Mouse (Mus musculus) C2C12 (cell line): ENCODE data around the gene Bahd1. TPM values are rescaled to one million over a fixed set of nuclear protein-coding genes. Genes with fewer than 3 reads are reported as not detected.

Source experiments
- H3K27me3 ChIP-seq: one replicate; pipeline ENCODE4 v1.6.1; 2011; ENCODE audit not compliant: control insufficient read depth, insufficient read depth, insufficient read length
- H3K36me3 ChIP-seq: one replicate; pipeline ENCODE4 v1.6.1; 2011; ENCODE audit not compliant: control insufficient read depth, insufficient read depth
- H3K4me3 ChIP-seq: one replicate; pipeline ENCODE4 v1.5.1; 2011; ENCODE audit warnings: mild to moderate bottlenecking, control low read depth; ENCODE audit not compliant: poor library complexity, insufficient read depth, severe bottlenecking
- H3K79me2 ChIP-seq: one replicate; pipeline ENCODE4 v1.6.1; 2011; ENCODE audit not compliant: control insufficient read depth, insufficient read depth
- H3K79me3 ChIP-seq: one replicate; pipeline ENCODE4 v1.6.1; 2011; ENCODE audit warnings: low read depth, control low read depth
- H3ac ChIP-seq: one replicate; pipeline ENCODE3; 2011; ENCODE audit warnings: low read depth; ENCODE audit not compliant: control insufficient read depth, insufficient read length
- CEBPB ChIP-seq: IDR thresholded peaks from one replicate; pipeline ENCODE4 v1.6.1; 2011; ENCODE audit warnings: low read depth, mild to moderate bottlenecking, control low read depth, moderate library complexity
- CTCF ChIP-seq: IDR thresholded peaks from one replicate; pipeline ENCODE4 v1.5.1; 2011; ENCODE audit not compliant: control insufficient read depth, insufficient read depth, insufficient read length
- FOSL1 ChIP-seq: IDR thresholded peaks from one replicate; pipeline ENCODE4 v1.8.0; 2011; ENCODE audit warnings: mild to moderate bottlenecking, low read length; ENCODE audit not compliant: poor library complexity, insufficient read depth, severe bottlenecking
- MAX ChIP-seq: IDR thresholded peaks from one replicate; pipeline ENCODE4 v1.6.1; 2011; ENCODE audit warnings: mild to moderate bottlenecking, control low read depth
- MYOD1 ChIP-seq: IDR thresholded peaks from one replicate; pipeline ENCODE4 v1.6.1; 2011; ENCODE audit warnings: low read depth; ENCODE audit not compliant: control insufficient read depth, insufficient read length
- MYOG ChIP-seq: IDR thresholded peaks from one replicate; pipeline ENCODE4 v1.6.1; 2011; ENCODE audit not compliant: control insufficient read depth, insufficient read length; ENCODE audit errors: extremely low read depth
- USF1 ChIP-seq: IDR thresholded peaks from one replicate; pipeline ENCODE4 v1.6.1; 2011; ENCODE audit warnings: low read depth, mild to moderate bottlenecking, control low read depth, moderate library complexity
- polyA plus RNA-seq: library from polyadenylated mRNA; unstranded; fragments of >200 nt; fragmentation: generic; extraction: Trizol; gene quantifications from one replicate; pipeline ENCODE4 v1.2.1, GENCODE M21; 2012; ENCODE audit warnings: missing spikeins

The Bahd1 gene
- polyA plus RNA-seq, 1 experiment, result 8.6 TPM

- TF ChIP-seq MAX, result no peak
- TF ChIP-seq CEBPB, result no peak
- no peak for TF ChIP-seq USF1
- TF ChIP-seq MYOD1, result no peak
- no peak for TF ChIP-seq CTCF
Measured at GRCm38 (mm10) chr2:118881956-118882355, 18.2 kb upstream of the Bahd1 start.

GRCm38 (mm10) chr2:118882840-118883679 is 17.1 kb upstream of the Bahd1 start:
- Histone ChIP-seq H3ac (peak overlapping the region; percentile 71), H3K79me3 (no peaks in the 10 kb centered on the region), H3K79me2 (no peaks in the 10 kb centered on the region), H3K27me3 (peaks cover 22% of the 10 kb centered on the region), H3K36me3 (no peaks in the 10 kb centered on the region), H3K4me3 (peak overlapping the region; percentile 21)
- TF ChIP-seq MYOD1, result no peak
- TF ChIP-seq CEBPB, result peak; percentile 47
- TF ChIP-seq CTCF, result peak; percentile 96

More at GRCm38 (mm10) chr2:118881956-118882355, 18.2 kb upstream of the Bahd1 start:
- Histone ChIP-seq H3K27me3 (peaks cover 13% of the 10 kb centered on the region), H3ac (no peak overlapping the region), H3K79me2 (no peaks in the 10 kb centered on the region), H3K79me3 (no peaks in the 10 kb centered on the region), H3K36me3 (no peaks in the 10 kb centered on the region), H3K4me3 (no peak overlapping the region)

GRCm38 (mm10) chr2:118887440-118887839 is 12.7 kb upstream of the Bahd1 start:
- Histone ChIP-seq H3K4me3 (no peak overlapping the region), H3K27me3 (peaks cover 25% of the 10 kb centered on the region), H3K79me3 (no peaks in the 10 kb centered on the region), H3ac (no peak overlapping the region), H3K36me3 (no peaks in the 10 kb centered on the region), H3K79me2 (no peaks in the 10 kb centered on the region)
- TF ChIP-seq MYOD1, result no peak
- TF ChIP-seq FOSL1, result no peak
- TF ChIP-seq CEBPB, result no peak

GRCm38 (mm10) chr2:118887845-118888548 is 12.2 kb upstream of the Bahd1 start:
- no peaks in the 10 kb centered on the region for H3K79me2 ChIP-seq
- H3K27me3 ChIP-seq, result peaks cover 28% of the 10 kb centered on the region
- no peak overlapping the region for H3ac ChIP-seq
- TF ChIP-seq CEBPB, result no peak
- TF ChIP-seq FOSL1, result no peak
- TF ChIP-seq MYOG, result no peak
- TF ChIP-seq MAX, result no peak
- TF ChIP-seq USF1, result no peak
- no peak for TF ChIP-seq MYOD1
- TF ChIP-seq CTCF, result no peak
- no peak overlapping the region for H3K4me3 ChIP-seq
- no peaks in the 10 kb centered on the region for H3K79me3 ChIP-seq
- H3K36me3 ChIP-seq, result no peaks in the 10 kb centered on the region

GRCm38 (mm10) chr2:118891173-118891572 is 9.0 kb upstream of the Bahd1 start:
- Histone ChIP-seq H3K79me2 (no peaks in the 10 kb centered on the region), H3K36me3 (no peaks in the 10 kb centered on the region), H3K79me3 (no peaks in the 10 kb centered on the region), H3K27me3 (peaks cover 26% of the 10 kb centered on the region), H3K4me3 (no peak overlapping the region), H3ac (no peak overlapping the region)
- no peak for TF ChIP-seq CEBPB
- no peak for TF ChIP-seq MAX
- TF ChIP-seq MYOG, result no peak
- no peak for TF ChIP-seq USF1
- no peak for TF ChIP-seq FOSL1
- TF ChIP-seq MYOD1, result no peak
- TF ChIP-seq CTCF, result no peak
